Mouse (Mus musculus) gastrocnemius, postnatal 4 days (tissue): Measurements from ENCODE around the gene Prr29. TPM values are rescaled to one million over a fixed set of nuclear protein-coding genes. Genes with fewer than 3 reads are reported as not detected.

Experiments used
- DNase-seq, 2 experiments: peaks; one replicate each; pipeline ENCODE4 v3.0.0; 2021 to 2022; ENCODE audit warnings: low spot score in 2 of 2, mixed read lengths in 2 of 2
- total RNA-seq, 2 experiments: library from RNA; stranded (reverse); gene quantifications; 2 replicates each; pipeline ENCODE4 v1.2.3; 2021

The Prr29 gene
- total RNA-seq, 2 experiments from 2014 or later: 13.6 to 18.1 TPM

DNA sequence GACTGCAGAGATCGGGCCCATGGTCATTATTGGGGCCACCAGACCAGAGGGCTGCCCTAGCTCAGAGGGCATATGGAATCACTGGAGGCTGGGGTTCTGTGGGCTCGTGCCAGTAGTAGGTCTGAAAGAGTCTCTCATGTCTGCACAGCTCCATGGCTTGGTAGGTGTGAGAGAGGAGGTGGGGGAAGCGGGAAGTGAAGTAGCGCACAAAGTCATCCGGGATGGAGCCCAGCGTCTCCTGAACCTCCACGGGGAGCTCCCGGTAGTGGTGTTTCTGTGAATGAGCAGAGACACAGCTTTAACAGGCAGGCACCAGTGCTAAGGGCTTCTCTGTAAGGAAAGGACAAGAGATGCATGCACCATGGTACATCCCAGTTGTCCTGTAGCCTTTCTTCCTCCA lies 33.2 kb downstream of the Prr29 start:
- no peak for DNase-seq

DNA sequence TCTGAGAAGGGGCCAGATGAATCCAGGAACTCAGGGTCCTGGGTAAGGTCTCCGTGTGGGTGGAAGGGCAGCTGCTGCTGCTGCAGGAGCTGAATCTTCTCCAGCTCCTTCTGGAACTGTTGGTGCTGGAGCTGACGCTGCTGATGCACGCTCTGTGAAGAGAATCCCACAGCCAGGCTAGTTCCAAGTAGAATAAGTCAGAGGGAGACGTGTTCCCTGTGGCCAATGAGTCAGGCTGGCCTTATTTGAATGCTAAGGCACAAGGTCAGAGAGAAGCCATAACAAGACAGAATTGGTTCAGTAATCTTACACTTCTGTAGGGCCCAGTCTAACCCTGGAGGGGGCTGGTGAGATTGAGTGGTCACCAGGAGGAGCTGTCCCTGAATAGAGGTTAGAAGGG lies 44.7 kb downstream of the Prr29 start:
- DNase-seq: no peak

DNA sequence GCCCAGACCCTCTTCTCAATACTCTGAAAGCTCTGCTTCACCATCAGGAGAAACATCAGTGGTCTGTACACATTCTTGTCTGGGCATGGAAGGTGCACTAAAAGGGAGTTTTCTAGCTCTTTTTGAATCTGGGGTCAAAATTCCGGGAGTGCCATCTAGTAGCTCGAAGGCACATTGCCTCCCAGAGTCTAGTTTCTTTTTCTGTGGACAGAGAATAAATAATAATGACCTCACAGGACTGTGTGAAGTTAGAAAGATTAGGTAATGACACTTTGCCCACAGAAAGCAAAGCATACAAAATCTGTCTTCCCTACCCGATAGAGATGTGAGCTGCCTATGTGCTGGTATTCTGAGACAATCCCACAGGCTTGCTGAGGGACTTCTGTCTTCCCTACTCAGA lies 45.2 kb downstream of the Prr29 start:
- no peak for DNase-seq

- DNase-seq: no peak
These were observed 45.9 kb downstream of the Prr29 start for GRCm38 (mm10) chr11:106411157-106411556.

- no peak for DNase-seq
These were observed 47.5 kb downstream of the Prr29 start for GRCm38 (mm10) chr11:106412641-106413360.

GRCm38 (mm10) chr11:106416331-106416730 lies 51.1 kb downstream of the Prr29 start:
- no peak for DNase-seq

- no peak for DNase-seq
These were observed 52.6 kb downstream of the Prr29 start for GRCm38 (mm10) chr11:106417860-106418259.

DNA sequence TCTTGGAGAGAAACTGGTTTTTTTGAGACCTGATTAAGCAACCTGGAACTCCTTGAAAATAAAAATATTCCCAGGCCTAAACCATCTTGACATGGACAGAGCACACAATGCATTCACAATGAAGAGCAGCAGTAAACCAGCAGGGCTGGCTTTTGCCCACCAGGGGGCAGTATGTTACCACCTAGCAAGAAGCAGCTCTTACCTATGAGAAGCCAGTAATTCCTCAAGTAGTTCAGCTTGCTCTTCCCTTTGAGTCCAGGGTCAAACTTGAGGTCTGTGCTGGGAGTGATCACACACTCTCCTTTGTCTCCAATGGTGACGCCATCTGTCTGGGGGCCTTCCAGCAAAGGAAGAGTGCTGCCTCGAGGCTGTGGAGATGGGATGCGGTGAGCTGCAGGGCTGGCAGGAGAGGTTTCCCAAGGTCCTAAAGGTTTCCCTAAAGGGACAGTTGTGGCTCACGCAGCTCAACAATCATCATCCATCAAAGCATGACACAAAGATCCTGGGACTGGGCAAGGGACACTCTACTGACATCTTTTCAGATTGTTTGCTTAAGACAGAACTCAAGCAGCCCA lies 53.4 kb downstream of the Prr29 start:
- peak; percentile 68 to 81 for DNase-seq

DNA sequence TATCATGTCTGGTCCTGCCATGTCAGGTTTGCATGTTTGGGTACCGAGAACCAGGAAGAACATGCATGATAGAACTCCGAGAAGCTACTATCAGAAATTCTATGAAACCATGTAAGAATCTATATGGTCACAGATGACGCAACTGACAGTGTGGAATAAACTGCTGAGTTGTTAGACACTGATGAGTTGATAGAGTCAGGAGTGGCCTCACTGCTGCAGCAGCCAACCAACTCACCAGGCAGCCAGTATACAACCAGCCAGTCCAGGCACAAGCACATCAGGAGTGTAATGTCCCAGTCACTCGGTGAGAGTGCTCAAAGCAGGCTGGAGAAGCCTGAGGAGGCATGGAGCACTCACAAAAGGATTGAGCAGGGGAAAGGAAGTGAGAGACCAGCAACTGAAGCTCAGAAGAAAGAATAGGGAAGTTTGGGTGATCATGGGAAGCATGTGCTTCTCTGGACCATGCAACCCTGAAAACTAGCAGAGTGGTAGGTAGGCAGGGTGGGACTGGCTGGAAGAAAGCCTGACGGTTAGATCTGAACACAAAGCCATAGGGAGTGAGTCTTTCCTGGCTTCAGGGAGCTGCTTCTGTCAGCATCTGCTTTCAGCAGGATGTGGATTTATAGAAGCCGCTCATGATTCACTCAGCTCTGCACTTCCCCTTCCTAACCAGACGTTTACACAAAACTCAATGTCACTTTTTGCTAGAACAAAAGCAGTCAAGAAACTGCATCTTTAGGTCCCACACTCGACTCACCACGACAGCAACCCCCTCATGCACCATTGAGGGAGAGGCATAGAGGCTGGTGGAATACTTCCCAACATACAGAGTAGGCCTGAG lies 54.2 kb downstream of the Prr29 start:
- DNase-seq: no peak

- DNase-seq: no peak
These were observed 59.9 kb downstream of the Prr29 start for GRCm38 (mm10) chr11:106425201-106425600.

DNA sequence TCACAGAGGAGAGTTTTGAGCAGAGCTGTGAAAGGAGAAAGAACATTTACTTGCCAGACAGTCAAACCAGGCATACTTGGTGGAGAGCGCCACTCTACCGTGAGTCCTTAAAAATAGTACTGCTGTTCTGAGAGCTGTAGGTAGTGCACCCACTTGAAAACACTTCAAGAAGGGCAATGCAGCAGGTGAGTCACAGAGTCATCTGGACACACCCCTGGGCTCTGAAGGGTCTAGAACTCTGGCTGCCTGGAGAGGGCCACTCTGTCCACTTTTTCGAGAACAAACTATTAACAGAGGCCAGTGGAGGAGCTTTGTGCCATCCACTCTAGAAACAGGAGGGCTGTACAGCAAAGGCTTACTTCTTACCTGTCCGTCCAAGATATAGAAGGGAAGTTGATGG lies 61.2 kb downstream of the Prr29 start:
- DNase-seq: no peak

Other genes starting within 250 kb of the Prr29 start
- gene Gm10840, start 204.6 kb upstream of the Prr29 start, total RNA-seq: not detected
- gene Limd2, start 204.6 kb upstream of the Prr29 start, total RNA-seq: 10 to 100 TPM; 35.8 to 40.7 TPM
- 10 to 100 TPM; 26.4 to 32.3 TPM for gene Strada, start 163.3 kb upstream of the Prr29 start, total RNA-seq
- 10 to 100 TPM; 72.7 to 74.6 TPM for gene Ccdc47, start 149.1 kb upstream of the Prr29 start, total RNA-seq
- 10 to 100 TPM; 46.1 to 47.3 TPM for gene Ddx42, start 148.5 kb upstream of the Prr29 start, total RNA-seq
- gene Ftsj3, start 109.4 kb upstream of the Prr29 start, total RNA-seq: 10 to 100 TPM; 32.6 to 34.6 TPM
- 100 to 1,000 TPM; 123 to 146 TPM for gene Psmc5, start 109.3 kb upstream of the Prr29 start, total RNA-seq
- gene Smarcd2, start 92.5 kb upstream of the Prr29 start, total RNA-seq: 10 to 100 TPM; 36.6 to 38.1 TPM
- under 1 TPM; 0.12 to 0.29 TPM for gene Tcam1, start 88.8 kb upstream of the Prr29 start, total RNA-seq
- gene Gh, start 63.6 kb upstream of the Prr29 start, total RNA-seq: not detected
- 1 to 10 TPM; 1.3 to 1.5 TPM for gene Cd79b, start 50.7 kb upstream of the Prr29 start, total RNA-seq
- 10 to 100 TPM; 81.7 to 86.7 TPM for gene Scn4a, start 12.2 kb upstream of the Prr29 start, total RNA-seq
- gene Icam2, start 22.6 kb downstream of the Prr29 start, total RNA-seq: 10 to 100 TPM; 18.7 to 19.9 TPM
- gene Ern1, start 122.4 kb downstream of the Prr29 start, total RNA-seq: 10 to 100 TPM in 1 of 2 experiments, 1 to 10 TPM in 1; 7.1 to 10.3 TPM
- gene Tex2, start 248.0 kb downstream of the Prr29 start, total RNA-seq: 10 to 100 TPM; 20.1 to 21.7 TPM